Mouse (Mus musculus): ENCODE results near the gene Olfr643. TPM values are rescaled to one million over a fixed set of nuclear protein-coding genes. Genes with fewer than 3 reads are reported as not detected.

Gene Olfr643
- polyA plus RNA-seq, 1 experiment from 2014 or later: not detected

DNA sequence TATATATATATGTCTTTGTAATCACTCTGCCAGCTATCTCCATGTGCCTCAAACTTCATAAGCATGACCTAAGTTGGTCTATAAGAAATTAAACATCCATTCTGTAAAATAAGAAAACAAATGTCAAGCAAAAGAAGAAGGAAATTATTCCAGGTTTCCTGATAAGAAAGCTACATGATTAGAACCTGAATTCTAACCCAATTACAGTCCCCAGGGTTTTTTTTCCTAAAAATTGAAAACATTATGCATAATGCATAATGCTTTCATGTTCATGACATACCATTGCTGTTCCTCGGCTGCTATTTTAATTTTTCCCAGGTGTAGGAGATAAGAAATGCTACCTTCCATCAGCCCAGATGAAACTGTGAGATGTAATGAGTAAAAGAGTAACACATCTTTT is 51.8 kb downstream of the Olfr643 start, which contains the start of gene Olfr645:
Olfr645 (minus strand) TSS at position 101 of the 400 bp plus-strand sequence.
- Histone ChIP-seq H3K9me3 (ENCODE audit: control insufficient read depth) (no peaks in the 10 kb centered on the region), H3K4me2 (replicated peaks; ENCODE audit: low read depth) (no peak within 1 kb of the TSS), H3K4me1 (replicated peaks; ENCODE audit: control insufficient read depth, insufficient read depth, low read length) (no peaks in the 10 kb centered on the region), H3K36me3 (ENCODE audit: control insufficient read depth, insufficient read depth) (no peaks in the 10 kb centered on the region), H3K4me3 (ENCODE audit: low read depth, low read length) (no peak within 1 kb of the TSS), H3K27ac (ENCODE audit: low read depth, low read length) (no peak within 1 kb of the TSS), H3K27me3 (replicated peaks; ENCODE audit: control insufficient read depth, insufficient read depth, low read length) (no peaks in the 10 kb centered on the region), H3K9ac (ENCODE audit: low read depth, low read length) (no peak within 1 kb of the TSS)
- 76% methylated on average over 1 of the region's 1 CpGs for WGBS
- no peak for ATAC-seq
- TF ChIP-seq CTCF (IDR thresholded peaks at IDR 0.05; ENCODE audit: low read depth): no peak

DNA sequence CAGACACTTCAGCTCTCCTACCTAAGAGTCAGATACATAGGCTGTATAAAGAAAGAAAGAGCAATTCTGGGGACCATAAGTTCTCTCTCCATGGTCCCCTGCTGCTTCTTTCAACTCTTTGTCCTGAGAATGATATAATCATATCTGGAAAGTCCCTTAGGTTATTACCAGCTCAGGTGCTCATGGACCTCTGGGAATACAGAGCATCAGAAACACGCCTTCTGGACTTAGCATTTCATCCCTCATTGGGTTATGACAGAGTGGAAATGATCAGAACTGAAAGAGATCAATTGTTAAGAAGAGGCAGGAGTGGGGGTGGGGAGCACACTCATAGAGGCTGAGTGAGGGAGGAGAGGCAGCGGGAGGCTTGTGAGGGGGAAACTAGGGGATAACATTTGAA is 65.4 kb downstream of the Olfr643 start, which contains the start of gene Olfr644:
Olfr644 (minus strand) TSS at position 101 of the 400 bp plus-strand sequence.
- 71% methylated on average over 2 of the region's 2 CpGs for WGBS
- H3K36me3 ChIP-seq (ENCODE audit: control insufficient read depth, insufficient read depth): no peaks in the 10 kb centered on the region
- H3K4me1 ChIP-seq (replicated peaks; ENCODE audit: control insufficient read depth, insufficient read depth, low read length): no peaks in the 10 kb centered on the region
- H3K4me2 ChIP-seq (replicated peaks; ENCODE audit: low read depth): no peak within 1 kb of the TSS
- H3K27ac ChIP-seq (ENCODE audit: low read depth, low read length): no peak within 1 kb of the TSS
- H3K27me3 ChIP-seq (replicated peaks; ENCODE audit: control insufficient read depth, insufficient read depth, low read length): no peaks in the 10 kb centered on the region
- TF ChIP-seq CTCF (IDR thresholded peaks at IDR 0.05; ENCODE audit: low read depth): no peak
- ATAC-seq: no peak
- no peaks in the 10 kb centered on the region for H3K9me3 ChIP-seq (ENCODE audit: control insufficient read depth)
- no peak within 1 kb of the TSS for H3K9ac ChIP-seq (ENCODE audit: low read depth, low read length)
- no peak within 1 kb of the TSS for H3K4me3 ChIP-seq (ENCODE audit: low read depth, low read length)

DNA sequence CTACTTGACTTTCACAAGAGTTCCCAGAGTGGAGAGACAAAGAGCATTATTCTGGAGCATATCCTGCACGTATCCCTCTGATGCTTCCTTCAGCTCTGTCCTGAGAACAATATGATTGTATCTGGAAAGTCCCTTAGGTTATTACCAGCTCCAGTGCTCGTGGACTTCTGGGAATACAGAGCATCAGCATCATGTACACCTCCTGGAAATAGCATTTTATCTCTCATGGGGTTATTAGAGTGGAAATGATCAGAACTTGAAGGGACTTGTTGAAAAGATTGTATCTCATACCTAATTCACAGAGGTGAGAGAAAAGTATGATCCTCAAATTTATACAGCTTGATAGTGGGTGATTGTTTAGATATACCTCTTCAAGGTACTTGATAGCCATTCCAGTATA is 75.9 kb downstream of the Olfr643 start, which contains the start of gene 4930516K23Rik:
4930516K23Rik (minus strand) TSS at position 101 of the 400 bp plus-strand sequence.
- no peak for ATAC-seq
- no peak within 1 kb of the TSS for H3K4me3 ChIP-seq (ENCODE audit: low read depth, low read length)
- no peaks in the 10 kb centered on the region for H3K27me3 ChIP-seq (replicated peaks; ENCODE audit: control insufficient read depth, insufficient read depth, low read length)
- H3K27ac ChIP-seq (ENCODE audit: low read depth, low read length): no peak within 1 kb of the TSS
- H3K4me2 ChIP-seq (replicated peaks; ENCODE audit: low read depth): no peak within 1 kb of the TSS
- TF ChIP-seq CTCF (IDR thresholded peaks at IDR 0.05; ENCODE audit: low read depth): no peak
- WGBS: 54% methylated on average over 2 of the region's 2 CpGs
- no peaks in the 10 kb centered on the region for H3K36me3 ChIP-seq (ENCODE audit: control insufficient read depth, insufficient read depth)
- no peak within 1 kb of the TSS for H3K9ac ChIP-seq (ENCODE audit: low read depth, low read length)
- H3K4me1 ChIP-seq (replicated peaks; ENCODE audit: control insufficient read depth, insufficient read depth, low read length): no peaks in the 10 kb centered on the region
- H3K9me3 ChIP-seq (ENCODE audit: control insufficient read depth): no peaks in the 10 kb centered on the region

DNA sequence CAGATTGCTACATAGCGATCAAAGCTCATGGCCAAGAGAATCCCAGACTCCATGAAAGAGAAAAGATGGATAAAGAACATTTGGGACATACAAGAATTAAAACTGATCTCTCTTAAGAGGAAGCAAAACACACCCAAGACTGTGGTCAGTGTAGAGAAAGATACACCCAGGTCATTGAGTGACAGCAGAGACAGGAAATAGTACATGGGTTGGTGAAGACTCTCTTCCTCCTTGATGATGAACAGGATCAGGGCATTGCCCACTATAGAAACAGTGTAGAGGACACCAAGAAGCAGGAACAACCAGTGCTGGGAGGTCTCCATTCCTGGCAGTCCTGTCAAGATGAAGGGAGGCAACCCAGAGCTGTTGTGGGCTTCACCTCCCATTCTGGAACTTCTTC is 78.0 kb downstream of the Olfr643 start:
- Histone ChIP-seq H3K4me2 (replicated peaks; ENCODE audit: low read depth) (no peak overlapping the region), H3K9me3 (ENCODE audit: control insufficient read depth) (no peaks in the 10 kb centered on the region), H3K4me3 (ENCODE audit: low read depth, low read length) (no peak overlapping the region), H3K9ac (ENCODE audit: low read depth, low read length) (no peak overlapping the region), H3K27me3 (replicated peaks; ENCODE audit: control insufficient read depth, insufficient read depth, low read length) (no peaks in the 10 kb centered on the region), H3K4me1 (replicated peaks; ENCODE audit: control insufficient read depth, insufficient read depth, low read length) (no peaks in the 10 kb centered on the region), H3K27ac (ENCODE audit: low read depth, low read length) (no peak overlapping the region), H3K36me3 (ENCODE audit: control insufficient read depth, insufficient read depth) (no peaks in the 10 kb centered on the region)
- TF ChIP-seq CTCF (IDR thresholded peaks at IDR 0.05; ENCODE audit: low read depth): no peak
- 95% methylated on average over 1 of the region's 1 CpGs for WGBS
- no peak for ATAC-seq

DNA sequence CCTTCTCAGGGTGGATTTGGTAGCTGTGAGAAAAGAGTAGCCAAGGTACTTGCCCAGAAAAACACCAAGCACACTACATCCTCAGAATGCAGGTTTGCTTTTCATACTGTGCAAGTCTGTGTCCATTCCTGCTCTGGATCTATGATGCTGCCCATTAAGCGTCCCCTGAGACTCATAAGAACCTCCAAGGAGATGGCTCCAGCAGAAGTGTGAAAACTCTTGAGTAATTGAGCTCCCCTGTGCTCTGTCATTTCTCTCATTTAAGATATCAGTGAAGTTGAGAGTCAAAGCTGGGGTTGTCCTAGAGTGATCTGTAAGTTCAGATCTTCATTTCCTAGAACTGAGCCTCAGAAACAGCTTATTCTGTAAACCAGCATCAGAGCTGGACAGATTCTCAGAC is 84.6 kb downstream of the Olfr643 start, which contains the start of gene Olfr642:
Olfr642 (minus strand) TSS at position 101 of the 400 bp plus-strand sequence.
- ATAC-seq: no peak
- H3K27me3 ChIP-seq (replicated peaks; ENCODE audit: control insufficient read depth, insufficient read depth, low read length): no peaks in the 10 kb centered on the region

DNA sequence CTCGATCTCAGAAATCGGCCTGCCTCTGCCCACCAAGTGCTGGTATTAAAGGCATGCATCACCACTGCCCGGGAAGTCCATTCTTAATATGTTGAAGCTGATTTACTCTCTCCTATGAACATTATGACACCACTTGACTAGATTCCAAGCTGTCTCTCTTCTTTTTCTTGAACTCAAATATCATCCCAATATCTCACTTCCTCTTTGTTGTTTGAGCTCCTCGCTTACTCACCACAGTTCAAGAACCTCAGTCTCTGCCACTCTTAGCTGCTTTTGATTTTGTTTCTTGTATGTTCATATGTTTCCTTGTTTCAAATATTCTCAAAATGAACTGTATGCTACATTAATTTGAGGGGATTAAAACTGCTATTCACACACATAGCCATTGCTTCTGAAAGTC is 86.5 kb downstream of the Olfr643 start:
- WGBS: 89% methylated on average over 4 of the region's 4 CpGs
- Histone ChIP-seq H3K9me3 (ENCODE audit: control insufficient read depth) (no peaks in the 10 kb centered on the region), H3K4me2 (replicated peaks; ENCODE audit: low read depth) (no peak overlapping the region), H3K27me3 (replicated peaks; ENCODE audit: control insufficient read depth, insufficient read depth, low read length) (no peaks in the 10 kb centered on the region), H3K27ac (ENCODE audit: low read depth, low read length) (no peak overlapping the region), H3K36me3 (ENCODE audit: control insufficient read depth, insufficient read depth) (no peaks in the 10 kb centered on the region), H3K4me1 (replicated peaks; ENCODE audit: control insufficient read depth, insufficient read depth, low read length) (no peaks in the 10 kb centered on the region), H3K4me3 (ENCODE audit: low read depth, low read length) (no peak overlapping the region), H3K9ac (ENCODE audit: low read depth, low read length) (no peak overlapping the region)
- no peak for ATAC-seq
- no peak for TF ChIP-seq CTCF (IDR thresholded peaks at IDR 0.05; ENCODE audit: low read depth)

More for the DNA sequence above, 84.6 kb downstream of the Olfr643 start, which contains the start of gene Olfr642:
- no peak for TF ChIP-seq CTCF (IDR thresholded peaks at IDR 0.05; ENCODE audit: low read depth)
- Histone ChIP-seq H3K9me3 (ENCODE audit: control insufficient read depth) (no peaks in the 10 kb centered on the region), H3K4me1 (replicated peaks; ENCODE audit: control insufficient read depth, insufficient read depth, low read length) (no peaks in the 10 kb centered on the region), H3K4me3 (ENCODE audit: low read depth, low read length) (no peak within 1 kb of the TSS), H3K4me2 (replicated peaks; ENCODE audit: low read depth) (no peak within 1 kb of the TSS), H3K27ac (ENCODE audit: low read depth, low read length) (no peak within 1 kb of the TSS), H3K36me3 (ENCODE audit: control insufficient read depth, insufficient read depth) (no peaks in the 10 kb centered on the region), H3K9ac (ENCODE audit: low read depth, low read length) (no peak within 1 kb of the TSS)
- WGBS: 74% methylated on average over 1 of the region's 1 CpGs

DNA sequence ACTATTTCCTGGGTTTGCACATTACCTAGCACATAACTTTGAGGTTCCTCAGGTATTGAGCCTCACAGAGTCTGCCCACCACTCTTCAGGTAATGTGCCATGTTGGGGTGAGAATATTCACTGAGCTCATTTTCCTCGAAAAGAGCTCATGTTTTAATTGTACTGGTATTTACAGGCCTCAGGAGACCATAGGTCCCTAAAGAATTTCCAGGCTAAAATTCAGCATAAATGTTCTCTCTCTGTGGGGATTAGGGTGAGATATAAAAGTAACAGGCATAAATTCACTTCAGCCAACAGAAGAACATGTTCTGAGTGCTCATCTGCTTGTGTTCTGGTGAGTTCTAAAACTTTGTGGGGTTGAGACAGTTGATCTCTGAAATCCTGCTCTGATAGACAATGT is 102.1 kb downstream of the Olfr643 start, which contains the start of gene Olfr641:
Olfr641 (plus strand) TSS at position 301 of the 400 bp plus-strand sequence.
- H3K9me3 ChIP-seq (ENCODE audit: control insufficient read depth): no peaks in the 10 kb centered on the region
- no peaks in the 10 kb centered on the region for H3K27me3 ChIP-seq (replicated peaks; ENCODE audit: control insufficient read depth, insufficient read depth, low read length)
- H3K36me3 ChIP-seq (ENCODE audit: control insufficient read depth, insufficient read depth): no peaks in the 10 kb centered on the region
- no peaks in the 10 kb centered on the region for H3K4me1 ChIP-seq (replicated peaks; ENCODE audit: control insufficient read depth, insufficient read depth, low read length)
- no peak for TF ChIP-seq CTCF (IDR thresholded peaks at IDR 0.05; ENCODE audit: low read depth)
- no peak within 1 kb of the TSS for H3K9ac ChIP-seq (ENCODE audit: low read depth, low read length)
- H3K4me2 ChIP-seq (replicated peaks; ENCODE audit: low read depth): no peak within 1 kb of the TSS
- H3K27ac ChIP-seq (ENCODE audit: low read depth, low read length): no peak within 1 kb of the TSS
- no peak for ATAC-seq
- 67% methylated on average over 1 of the region's 1 CpGs for WGBS
- H3K4me3 ChIP-seq (ENCODE audit: low read depth, low read length): no peak within 1 kb of the TSS

Measured in intestine, postnatal 0 days (tissue).